Mouse (Mus musculus) heart, postnatal 14 days (tissue): ENCODE data around the gene Svbp. TPM values are rescaled to one million over a fixed set of nuclear protein-coding genes. Genes with fewer than 3 reads are reported as not detected.

Experiments
- DNase-seq, 2 experiments: peaks; one replicate each; pipeline ENCODE4 v3.0.0; 2021 to 2022
- intact Hi-C: fragments of 180-260 bp; cut with DNase I; formaldehyde crosslinking; loops from one replicate; pipeline ENCODE4 v1.15.1; 2025
- total RNA-seq, 2 experiments: library from RNA; stranded (reverse); gene quantifications; 2 replicates each; pipeline ENCODE4 v1.2.3; 2021

Svbp gene
- total RNA-seq, 2 experiments from 2014 or later, result 22.1 to 24.5 TPM

- intact Hi-C loops, result loop anchor here (5.0 kb wide), 1 partner anchor 291 kb away; no protein-coding TSS in a partner anchor
- peak in 1 of 2 experiments; percentile 56 for DNase-seq
These were observed 46.6 kb downstream of the Svbp start for GRCm38 (mm10) chr4:119241664-119242063.

GRCm38 (mm10) chr4:119242571-119242970 lies 47.5 kb downstream of the Svbp start:
- intact Hi-C loops, result loop anchor here (5.0 kb wide), 1 partner anchor 290 kb away; no protein-coding TSS in a partner anchor
- no peak for DNase-seq

GRCm38 (mm10) chr4:119244468-119245240 lies 49.5 kb downstream of the Svbp start:
- DNase-seq, result no peak
- intact Hi-C loops, result loop anchor here (5.0 kb wide), 4 partner anchors 78 to 378 kb away; partner anchors contain the start of genes Ppcs, Ppih and Zmynd12

- intact Hi-C loops, result loop anchor here (5.0 kb wide), 3 partner anchors 77 to 377 kb away; partner anchors contain the start of genes Ppcs, Ppih and Zmynd12
- DNase-seq, result peak; percentile 30 to 51
These were observed 50.5 kb downstream of the Svbp start for GRCm38 (mm10) chr4:119245556-119245955.

GRCm38 (mm10) chr4:119245961-119246360 lies 50.9 kb downstream of the Svbp start:
- no peak for DNase-seq
- intact Hi-C loops, result loop anchor here (2.0 to 5.0 kb wide), 4 partner anchors 49 to 376 kb away; partner anchors contain the start of genes Ppcs, Ppih, Ybx1 and Zmynd12

- intact Hi-C loops, result loop anchor here (1.0 to 5.0 kb wide), 5 partner anchors 48 to 376 kb away; partner anchors contain the start of genes Ppcs, Ppih, Ybx1 and Zmynd12
- no peak for DNase-seq
These were observed 51.7 kb downstream of the Svbp start for GRCm38 (mm10) chr4:119246688-119247225.

GRCm38 (mm10) chr4:119247462-119248235 lies 52.5 kb downstream of the Svbp start:
- intact Hi-C loops, result loop anchor here (1.0 to 5.0 kb wide), 5 partner anchors 47 to 375 kb away; partner anchors contain the start of genes Ppcs, Ppih, Ybx1 and Zmynd12
- peak; percentile 85 to 86 for DNase-seq

GRCm38 (mm10) chr4:119248407-119248965 lies 53.4 kb downstream of the Svbp start:
- DNase-seq, result no peak
- intact Hi-C loops, result loop anchor here (5.0 kb wide), 3 partner anchors 74 to 374 kb away; partner anchors contain the start of genes Ppcs, Ppih and Zmynd12

Other genes with a start within 250 kb of the Svbp start
- gene Lao1, start 233.7 kb upstream of the Svbp start, total RNA-seq, result under 1 TPM; 0.24 to 0.57 TPM
- 1 to 10 TPM; 6.2 to 8.5 TPM for gene Slc2a1, start 86.6 kb upstream of the Svbp start, total RNA-seq
- 10 to 100 TPM; 18.7 to 20.2 TPM for gene Zfp691, start 21.1 kb upstream of the Svbp start, total RNA-seq
- under 1 TPM; 0.05 to 0.24 TPM for gene Ermap, start 5.3 kb upstream of the Svbp start, total RNA-seq
- gene Tmem269, start 22.9 kb downstream of the Svbp start, total RNA-seq, result not detected
- 10 to 100 TPM; 21.1 to 23.4 TPM for gene AU022252, start 37.4 kb downstream of the Svbp start, total RNA-seq
- gene P3h1, start 37.6 kb downstream of the Svbp start, total RNA-seq, result 10 to 100 TPM; 18.1 to 19.5 TPM
- under 1 TPM in 1 of 2 experiments, not detected in 1; 0.36 TPM for gene Cldn19, start 60.1 kb downstream of the Svbp start, total RNA-seq
- 100 to 1,000 TPM; 725 to 726 TPM for gene Ybx1, start 99.3 kb downstream of the Svbp start, total RNA-seq
- gene Ppih, start 125.2 kb downstream of the Svbp start, total RNA-seq, result 10 to 100 TPM; 11.0 to 11.2 TPM
- gene Ccdc30, start 220.2 kb downstream of the Svbp start, total RNA-seq, result under 1 TPM; 0.27 to 0.38 TPM
- 1 to 10 TPM; 8.4 to 8.5 TPM for gene Ppcs, start 227.1 kb downstream of the Svbp start, total RNA-seq
- not detected for gene Zmynd12, start 227.5 kb downstream of the Svbp start, total RNA-seq